Mouse (Mus musculus) neural tube, embryonic 11.5 days (tissue): ENCODE data around the gene Cirbp. TPM values are rescaled to one million over a fixed set of nuclear protein-coding genes. Genes with fewer than 3 reads are reported as not detected.

Experiments used
- ATAC-seq: fragments of 200-750 bp; cut with Nextera tagmentation; 2 replicates; pipeline ENCODE4 v1.8.0; 2017; ENCODE audit warnings: moderate number of reproducible peaks, mild to moderate bottlenecking, moderate TSS enrichment, moderate library complexity; ENCODE audit not compliant: insufficient read depth, low FRiP score, low TSS enrichment
- DNase-seq: peaks from one replicate; pipeline ENCODE4 v3.0.0-alpha.2; 2015; ENCODE audit warnings: low spot score
- H3K27ac ChIP-seq: fragments of 300-500 bp; sonication (generic); 2 replicates; pipeline ENCODE4 v1.5.1; 2014; ENCODE audit warnings: low read depth, mild to moderate bottlenecking, low read length
- H3K27me3 ChIP-seq: fragments of 300-500 bp; sonication (generic); 2 replicates; pipeline ENCODE4 v1.6.1; 2014; ENCODE audit warnings: mild to moderate bottlenecking, low read length, mixed read lengths; ENCODE audit not compliant: control insufficient read depth, insufficient read depth
- H3K36me3 ChIP-seq: fragments of 300-500 bp; sonication (generic); 2 replicates; pipeline ENCODE4 v1.6.1; 2014; ENCODE audit warnings: mild to moderate bottlenecking, low read length, moderate library complexity, mixed read lengths; ENCODE audit not compliant: control insufficient read depth, insufficient read depth
- H3K4me1 ChIP-seq: fragments of 300-500 bp; sonication (generic); 2 replicates; pipeline ENCODE4 v1.6.1; 2014; ENCODE audit warnings: low read length, mixed read lengths; ENCODE audit not compliant: control insufficient read depth, insufficient read depth
- H3K4me2 ChIP-seq: fragments of 300-500 bp; sonication (generic); 2 replicates; pipeline ENCODE4 v1.6.1; 2014; ENCODE audit warnings: low read depth, mild to moderate bottlenecking, moderate library complexity
- H3K4me3 ChIP-seq: fragments of 300-500 bp; sonication (generic); 2 replicates; pipeline ENCODE4 v1.5.1; 2014; ENCODE audit warnings: low read depth, low read length
- H3K9ac ChIP-seq: fragments of 300-500 bp; sonication (generic); 2 replicates; pipeline ENCODE4 v1.6.1; 2014; ENCODE audit warnings: mild to moderate bottlenecking, low read length
- H3K9me3 ChIP-seq: fragments of 300-500 bp; sonication (generic); 2 replicates; pipeline ENCODE4 v1.6.1; 2016; ENCODE audit warnings: low read length; ENCODE audit not compliant: control insufficient read depth
- WGBS: fragments of 180-500 bp; shearing (Covaris S2); extraction: QIAGEN DNeasy Blood & Tissue Kit; methylation state at CpG from one replicate; pipeline ENCODE4 v1.1.7; 2014; 5-methylcytosine and 5-hydroxymethylcytosine counted together
- polyA plus RNA-seq: library from polyadenylated mRNA; unstranded; fragments of >200 nt; fragmentation: Nextera tagmentation; extraction: Ambion mirVana; gene quantifications from 2 replicates; pipeline ENCODE4 v1.2.1, GENCODE M21; 2014

The Cirbp gene
- polyA plus RNA-seq, 1 experiment from 2014 or later, result 85.1 TPM

DNA sequence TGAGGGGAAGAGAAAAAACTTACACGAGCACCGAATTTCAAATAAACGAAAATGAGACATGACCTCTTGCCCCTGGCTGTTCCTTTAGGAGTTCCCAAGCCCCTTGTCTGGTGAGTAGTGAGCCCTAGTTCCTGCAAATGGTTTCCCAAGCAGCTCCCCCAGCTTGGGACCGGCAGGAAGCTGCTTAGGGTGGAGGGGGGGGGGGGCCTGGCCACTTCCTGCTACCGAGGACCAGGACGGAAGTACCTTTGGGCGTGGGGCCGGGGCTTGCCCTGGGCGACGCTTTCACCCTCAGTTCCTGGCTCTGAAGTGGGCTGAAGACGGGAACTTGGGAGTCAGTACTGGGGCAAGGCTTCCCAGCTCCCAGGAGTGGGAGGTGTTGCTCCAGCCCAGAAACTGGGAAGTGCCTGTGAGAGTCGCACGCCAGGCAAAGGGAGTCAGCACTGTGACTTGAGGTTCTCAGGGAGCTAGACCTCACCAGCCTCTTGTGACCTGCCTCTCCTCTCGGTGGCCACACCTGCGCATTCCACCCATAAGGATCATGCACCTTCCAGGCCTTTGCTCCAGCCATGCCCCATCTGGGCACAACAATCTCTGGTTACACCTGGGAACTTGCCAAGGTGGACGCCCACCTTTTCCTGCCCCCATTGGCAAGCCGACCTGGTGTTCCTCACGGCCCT lies 7.3 kb upstream of the Cirbp start:
- ATAC-seq, result no peak
- 17% methylated on average over 18 of the region's 18 CpGs for WGBS
- H3K4me3 ChIP-seq, result peak overlapping the region; percentile 12
- DNase-seq, result peak; percentile 64
- H3K27me3 ChIP-seq, result no peaks in the 10 kb centered on the region
- peak overlapping the region; percentile 87 for H3K27ac ChIP-seq
- H3K36me3 ChIP-seq, result peaks cover 40% of the 10 kb centered on the region
- peak overlapping the region; percentile 59 for H3K4me2 ChIP-seq
- no peaks in the 10 kb centered on the region for H3K9me3 ChIP-seq
- peaks cover 55% of the 10 kb centered on the region for H3K4me1 ChIP-seq
- no peak overlapping the region for H3K9ac ChIP-seq

DNA sequence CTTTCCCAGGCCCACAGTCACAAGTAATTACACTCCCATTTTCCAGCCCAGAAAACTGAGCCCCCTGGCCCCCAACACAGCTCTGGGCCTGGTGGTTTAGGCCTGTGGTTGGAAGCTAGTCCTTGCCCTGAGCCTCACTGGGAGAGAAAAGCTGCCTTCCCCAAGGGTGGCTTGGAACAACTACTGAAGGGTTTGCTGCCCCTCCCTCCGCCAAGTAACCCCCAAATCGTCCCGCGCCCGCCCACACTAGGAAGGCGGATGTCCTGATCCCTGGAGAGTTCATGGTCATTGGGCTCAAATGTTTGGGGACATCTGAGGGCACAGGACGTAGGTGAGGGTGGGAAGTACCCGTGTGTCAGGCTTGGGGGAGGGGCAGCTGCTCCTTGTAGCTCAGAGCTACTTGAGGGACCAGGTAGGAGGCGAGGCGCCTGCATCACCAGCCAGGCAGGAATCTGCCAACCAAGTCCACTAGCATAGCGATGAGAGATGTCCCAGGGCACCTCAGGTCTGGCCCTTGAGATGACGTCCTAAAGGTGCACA lies 6.7 kb upstream of the Cirbp start:
- peak overlapping the region; percentile 59 for H3K4me2 ChIP-seq
- no peak for DNase-seq
- no peaks in the 10 kb centered on the region for H3K9me3 ChIP-seq
- 6% methylated on average over 12 of the region's 12 CpGs for WGBS
- H3K36me3 ChIP-seq, result peaks cover 33% of the 10 kb centered on the region
- peak overlapping the region; percentile 44 for H3K9ac ChIP-seq
- H3K27ac ChIP-seq, result peak overlapping the region; percentile 87
- H3K27me3 ChIP-seq, result no peaks in the 10 kb centered on the region
- peak; percentile 1 for ATAC-seq
- peak overlapping the region; percentile 33 for H3K4me3 ChIP-seq
- H3K4me1 ChIP-seq, result peaks cover 50% of the 10 kb centered on the region

DNA sequence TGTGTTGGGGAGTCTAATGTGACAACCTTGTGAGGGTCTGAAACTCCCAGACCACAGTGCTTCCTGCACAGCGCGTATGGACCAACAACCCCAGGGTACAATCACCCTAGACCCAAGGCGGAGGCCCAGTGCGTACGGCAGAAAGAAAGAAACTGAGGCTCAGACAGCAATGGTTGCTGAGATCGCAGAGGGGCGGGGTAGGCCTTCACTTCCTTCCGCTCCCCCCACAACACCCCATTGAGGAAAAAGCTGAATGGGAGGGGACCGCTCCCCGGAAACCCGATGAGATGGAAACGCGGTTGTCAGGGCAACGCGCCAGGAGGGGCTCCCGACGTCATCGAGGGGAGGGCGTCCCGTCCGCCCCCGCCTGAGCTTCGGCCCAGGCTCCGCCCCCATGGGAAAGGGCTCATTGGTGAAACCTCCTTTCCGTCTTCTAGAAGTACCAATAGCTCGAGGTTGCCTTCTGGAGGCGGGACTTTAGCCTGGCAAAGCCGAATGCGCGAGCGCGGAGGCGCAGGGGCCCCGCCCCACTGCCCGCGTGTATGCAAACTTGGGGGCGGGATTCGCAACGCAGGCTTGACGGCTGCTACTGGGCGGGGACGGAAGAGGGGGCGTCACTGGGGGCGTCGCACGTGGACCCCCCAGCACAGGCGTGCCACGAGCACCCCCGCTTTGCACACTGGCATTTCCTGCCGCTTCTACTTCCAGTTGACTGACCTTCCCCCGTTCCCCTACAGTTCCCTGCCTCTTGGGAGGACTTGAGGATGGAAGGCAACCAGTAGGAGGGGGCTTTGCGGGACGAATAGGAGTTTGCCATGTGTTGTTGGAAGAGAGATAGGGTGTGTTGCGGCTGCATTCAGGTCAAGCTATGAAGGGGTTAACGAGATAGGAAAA lies 6.0 kb upstream of the Cirbp start:
- peaks cover 52% of the 10 kb centered on the region for H3K4me1 ChIP-seq
- WGBS, result under 1% methylated on average over 54 of the region's 55 CpGs
- peak overlapping the region; percentile 44 for H3K9ac ChIP-seq

DNA sequence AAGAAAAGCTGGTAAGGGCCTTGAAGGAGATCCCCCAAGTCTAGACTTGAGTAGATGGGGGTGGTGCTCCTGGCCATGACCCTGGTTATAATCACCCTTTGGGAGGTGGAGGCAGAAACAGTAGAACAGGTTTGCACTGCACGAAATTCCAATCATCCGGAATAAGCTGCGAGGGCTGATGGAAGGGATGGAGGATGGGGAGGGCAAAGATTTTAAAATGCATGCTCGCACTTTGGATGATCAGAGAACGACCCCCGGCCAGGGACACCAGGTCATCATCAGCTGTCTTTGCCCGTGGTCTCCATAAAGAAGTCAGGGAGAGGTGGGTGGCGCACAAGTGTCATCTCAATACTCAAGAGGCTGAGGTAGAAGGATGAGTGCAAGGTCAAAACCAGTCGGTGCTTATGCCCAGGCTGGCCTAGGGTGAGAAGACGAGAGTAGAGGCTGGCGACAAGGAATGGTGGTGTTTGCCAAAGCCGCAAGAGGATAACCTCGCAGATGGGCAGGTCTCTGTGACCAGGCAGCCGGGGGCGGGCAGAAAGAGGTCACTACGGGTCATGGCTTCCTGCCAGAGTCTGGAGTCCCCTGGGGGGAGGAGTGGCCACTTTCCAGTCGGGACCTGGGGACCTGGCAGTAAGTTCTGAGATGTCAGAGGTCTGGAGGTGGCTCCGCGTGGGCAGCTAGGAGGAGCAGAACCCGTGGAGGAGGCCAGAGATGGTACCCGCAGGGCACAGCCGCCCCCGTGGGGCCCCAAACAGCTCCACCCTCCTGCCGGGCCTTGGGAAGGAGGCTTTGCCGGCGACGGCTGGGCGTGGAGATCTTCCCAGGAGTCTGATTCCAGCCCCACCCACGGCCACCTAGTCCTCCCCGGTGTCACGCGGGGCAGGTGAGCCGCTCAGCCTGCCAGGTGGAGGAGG lies 5.1 kb upstream of the Cirbp start:
- ATAC-seq (no peak), DNase-seq (peak; percentile 58)
- peaks cover 53% of the 10 kb centered on the region for H3K4me1 ChIP-seq
- no peaks in the 10 kb centered on the region for H3K27me3 ChIP-seq
- peak overlapping the region; percentile 44 for H3K9ac ChIP-seq
- H3K4me2 ChIP-seq, result peak overlapping the region; percentile 48
- H3K36me3 ChIP-seq, result peaks cover 18% of the 10 kb centered on the region
- H3K27ac ChIP-seq, result peak overlapping the region; percentile 85
- 1% methylated on average over 33 of the region's 33 CpGs for WGBS
- H3K9me3 ChIP-seq, result no peaks in the 10 kb centered on the region
- H3K4me3 ChIP-seq, result peak overlapping the region; percentile 33

More for the DNA sequence above, 6.0 kb upstream of the Cirbp start:
- Histone ChIP-seq H3K27me3 (no peaks in the 10 kb centered on the region), H3K4me2 (peak overlapping the region; percentile 59), H3K9me3 (no peaks in the 10 kb centered on the region), H3K4me3 (peak overlapping the region; percentile 33), H3K36me3 (peaks cover 26% of the 10 kb centered on the region), H3K27ac (peak overlapping the region; percentile 87)
- ATAC-seq, result peak; percentile 70
- peak; percentile 96 for DNase-seq

DNA sequence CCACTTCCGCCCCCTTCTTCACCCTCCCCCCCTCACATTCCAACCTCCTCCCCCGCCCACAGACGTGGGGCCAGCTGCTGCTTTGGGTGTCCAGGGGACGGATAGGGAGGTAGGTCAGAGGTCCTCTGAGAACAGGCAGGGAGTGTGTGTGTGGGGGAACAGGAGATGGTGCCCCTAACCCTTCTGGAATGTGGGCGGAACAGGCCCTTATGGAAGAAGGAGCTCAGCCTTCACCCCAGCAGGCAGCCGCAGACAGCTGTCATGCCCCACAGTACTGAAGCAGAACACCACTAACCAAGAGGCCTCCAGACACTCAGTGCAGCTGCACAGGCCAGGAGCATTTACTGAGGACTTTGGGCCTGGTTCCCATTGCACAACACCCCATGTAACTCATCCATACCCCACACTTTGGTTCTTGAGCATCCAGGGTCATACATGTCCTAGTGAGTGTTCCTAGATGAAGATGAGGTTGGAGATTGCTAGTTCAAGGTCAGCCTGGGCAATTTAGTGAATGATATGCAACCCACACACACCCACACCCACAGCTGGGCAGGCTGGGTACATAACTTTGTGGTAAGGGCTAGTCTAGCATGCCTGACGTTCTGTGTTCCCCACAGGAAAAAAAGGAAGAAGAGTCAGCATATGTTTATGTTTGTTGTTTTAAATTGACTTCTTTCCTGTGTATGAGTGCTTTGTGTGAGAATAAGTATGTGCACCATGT lies 4.1 kb upstream of the Cirbp start:
- peak overlapping the region; percentile 26 for H3K4me3 ChIP-seq

DNA sequence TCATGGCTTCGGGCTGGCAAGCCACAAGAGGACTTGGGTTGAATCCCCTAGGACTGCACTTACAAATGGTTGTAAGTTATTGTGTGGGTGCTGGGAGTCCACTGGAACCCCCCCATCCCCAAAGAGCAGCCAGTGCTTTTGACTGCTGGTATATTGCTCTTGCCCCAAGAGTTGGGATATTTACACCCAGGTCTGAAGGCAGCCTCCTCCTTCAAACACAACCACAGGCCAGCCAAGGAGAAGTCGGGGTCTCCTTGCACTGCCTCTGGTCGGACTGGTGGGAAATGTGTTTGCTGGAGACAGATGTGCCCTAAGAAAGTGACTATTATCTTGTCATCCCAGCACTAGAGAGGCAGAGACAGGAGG lies 3.6 kb upstream of the Cirbp start:
- WGBS, result 84% methylated on average over 3 of the region's 3 CpGs
- DNase-seq (no peak), ATAC-seq (no peak)
- no peaks in the 10 kb centered on the region for H3K9me3 ChIP-seq
- H3K27me3 ChIP-seq, result no peaks in the 10 kb centered on the region
- H3K27ac ChIP-seq, result peak overlapping the region; percentile 85
- peaks cover 3% of the 10 kb centered on the region for H3K36me3 ChIP-seq
- peaks cover 56% of the 10 kb centered on the region for H3K4me1 ChIP-seq
- H3K9ac ChIP-seq, result no peak overlapping the region
- H3K4me2 ChIP-seq, result no peak overlapping the region
- no peak overlapping the region for H3K4me3 ChIP-seq

More for the DNA sequence above, 4.1 kb upstream of the Cirbp start:
- Histone ChIP-seq H3K9me3 (no peaks in the 10 kb centered on the region), H3K27ac (peak overlapping the region; percentile 85), H3K9ac (no peak overlapping the region), H3K4me1 (peaks cover 55% of the 10 kb centered on the region), H3K4me2 (peak overlapping the region; percentile 48), H3K36me3 (peaks cover 8% of the 10 kb centered on the region), H3K27me3 (no peaks in the 10 kb centered on the region)
- DNase-seq (peak; percentile 60), ATAC-seq (no peak)
- 9% methylated on average over 6 of the region's 7 CpGs for WGBS

DNA sequence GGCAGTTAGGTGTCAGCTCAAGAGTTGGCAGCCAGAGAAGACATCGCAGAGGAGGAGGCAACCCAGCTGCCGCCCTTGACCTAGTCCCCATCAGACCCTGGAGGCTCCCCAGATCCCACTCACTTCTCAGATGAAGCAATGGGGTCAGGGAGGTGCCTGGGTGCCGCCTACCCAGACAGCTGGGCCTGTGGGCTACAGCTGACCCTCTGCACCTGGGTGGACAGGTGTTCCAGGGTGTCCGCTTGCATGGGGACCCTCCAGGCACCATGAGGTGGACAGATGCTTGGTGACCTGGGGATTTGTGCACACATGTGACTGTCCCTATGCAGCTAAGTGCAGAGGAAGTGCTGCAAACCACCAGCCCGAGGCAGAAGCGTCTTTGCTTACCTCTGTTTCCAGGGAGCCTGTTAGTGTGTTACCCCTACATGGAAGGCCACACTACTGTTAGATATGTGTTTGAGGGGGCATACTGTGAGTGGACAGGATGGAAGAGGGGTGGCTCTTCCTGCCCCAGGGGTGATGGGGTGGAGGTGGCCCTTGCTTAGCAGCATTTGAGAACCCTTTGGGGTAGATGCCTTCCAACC lies 3.0 kb upstream of the Cirbp start:
- Histone ChIP-seq H3K4me2 (no peak overlapping the region), H3K9ac (0 out of 2 replicates have a peak overlapping the region, but pooled peaks have one; percentile 6), H3K4me1 (peaks cover 50% of the 10 kb centered on the region), H3K9me3 (no peaks in the 10 kb centered on the region), H3K4me3 (0 out of 2 replicates have a peak overlapping the region, but pooled peaks have one; percentile 3), H3K36me3 (no peaks in the 10 kb centered on the region), H3K27ac (peak overlapping the region; percentile 85; the same call in 1 of the 2 replicates), H3K27me3 (no peaks in the 10 kb centered on the region)
- no peak for ATAC-seq
- DNase-seq, result no peak
- WGBS, result 76% methylated on average over 6 of the region's 6 CpGs
